Comparison of ENCODE assay signal across 8 mouse cellular contexts in genomic region chr9:59750267-59751065, GRCm38 (mm10). TPM values are rescaled to one million over a fixed set of nuclear protein-coding genes. Genes with fewer than 3 reads are reported as not detected.
DNase-seq lines count a peak whose midpoint lies in the region; ATAC-seq and TF ChIP-seq lines count a peak whose summit lies in the region.

Senp8 (minus strand) TSS chr9:59750710.
Myo9a (plus strand) TSS chr9:59750896.

- no peaks in the 10 kb centered on the region for H3K27me3 ChIP-seq in hindbrain, embryonic 10.5 days (ENCODE audit: insufficient read depth, poor library complexity, severe bottlenecking)
- no peaks in the 10 kb centered on the region for H3K27me3 ChIP-seq in lung, postnatal 0 days (replicated peaks; ENCODE audit: insufficient read depth, low read length)

- H3K27ac ChIP-seq in hindbrain, embryonic 10.5 days, result peak within 1 kb of the TSS; percentile 97
- peak within 1 kb of the TSS; percentile 96 for H3K27ac ChIP-seq in lung, postnatal 0 days (ENCODE audit: low read length)

- TF ChIP-seq EP300 in lung, postnatal 0 days (IDR thresholded peaks at IDR 0.05), result no peak

- peaks cover 24% of the 10 kb centered on the region for H3K4me1 ChIP-seq in hindbrain, embryonic 10.5 days (replicated peaks)
- H3K4me1 ChIP-seq in lung, postnatal 0 days (ENCODE audit: insufficient read depth, low read depth, low read length), result peaks cover 4% of the 10 kb centered on the region; the same call in 1 of the 2 replicates

- under 1% methylated on average over 59 of the region's 59 CpGs for WGBS in hindbrain, embryonic 10.5 days
- WGBS in lung, postnatal 0 days, result 3% methylated on average over 35 of the region's 59 CpGs

- peak within 1 kb of the TSS; percentile 97 for H3K4me3 ChIP-seq in hindbrain, embryonic 10.5 days
- peak within 1 kb of the TSS; percentile 86 for H3K4me3 ChIP-seq in lung, postnatal 0 days (ENCODE audit: low read depth, low read length)

- peak; percentile 75 for ATAC-seq in frontal cortex, adult (ENCODE audit: low TSS enrichment)
- ATAC-seq in lung, postnatal 0 days, result peak; percentile 94

- peak within 1 kb of the TSS; percentile 63 for H3K4me2 ChIP-seq in lung, postnatal 0 days (replicated peaks; ENCODE audit: low read depth, low read length)

- peak within 1 kb of the TSS; percentile 82 for H3K9ac ChIP-seq in lung, postnatal 0 days (replicated peaks; ENCODE audit: low read depth)

- DNase-seq in MN1 (ENCODE audit: low spot score), result peak; percentile 98
- peak; percentile 99 for DNase-seq in cerebellum, adult 9-10 months
- DNase-seq in hindbrain, embryonic 10.5 days (ENCODE audit: low spot score), result peak; percentile 99
- peak; percentile 98 for DNase-seq in layer of hippocampus, adult 9-11 months
- peak; percentile 99 for DNase-seq in lung, postnatal 0 days (ENCODE audit: low spot score)
- DNase-seq in ovary, postnatal 14 days (ENCODE audit: low spot score), result peak; percentile 100
- DNase-seq in thymus, postnatal 14 days, result peak; percentile 100

- H3K9me3 ChIP-seq in hindbrain, embryonic 10.5 days, result no peaks in the 10 kb centered on the region
- H3K9me3 ChIP-seq in lung, postnatal 0 days (ENCODE audit: low read length), result no peaks in the 10 kb centered on the region

- no peaks in the 10 kb centered on the region for H3K36me3 ChIP-seq in hindbrain, embryonic 10.5 days
- H3K36me3 ChIP-seq in lung, postnatal 0 days (ENCODE audit: insufficient read depth, low read length), result no peaks in the 10 kb centered on the region

- peak; percentile 50 for TF ChIP-seq CTCF in lung, postnatal 0 days (IDR thresholded peaks at IDR 0.05)

RNA-seq across cellular contexts. Expression of gene Senp8, which starts in this region (rescaled TPM):
- 19.7 and 20.9 TPM in 2 replicates for polyA plus RNA-seq in hindbrain, embryonic 10.5 days (2016; fragmentation: Nextera tagmentation; extraction: Ambion mirVana)
- polyA plus RNA-seq in lung, postnatal 0 days (2015; fragmentation: Nextera tagmentation; extraction: Ambion mirVana), result 3.4 and 3.6 TPM in 2 replicates

RNA-seq across cellular contexts. Expression of gene Myo9a, which starts in this region (rescaled TPM):
- 11.8 and 13.1 TPM in 2 replicates for polyA plus RNA-seq in hindbrain, embryonic 10.5 days (2016; fragmentation: Nextera tagmentation; extraction: Ambion mirVana)
- 8.1 and 11.5 TPM in 2 replicates for polyA plus RNA-seq in lung, postnatal 0 days (2015; fragmentation: Nextera tagmentation; extraction: Ambion mirVana)

Comparison
In these comparisons a context has a peak if more than half of its experiments do, and no peak if none do; other contexts are left out.
1. Peak in every context shown above with its lines: DNase-seq, ATAC-seq, H3K4me3 ChIP-seq and H3K27ac ChIP-seq.